8 mouse cellular contexts compared by ENCODE assay signal in genomic region chr13:30136243-30136922, GRCm38 (mm10). TPM values are rescaled to one million over a fixed set of nuclear protein-coding genes. Genes with fewer than 3 reads are reported as not detected.
DNase-seq lines count a peak whose midpoint lies in the region; ATAC-seq and TF ChIP-seq lines count a peak whose summit lies in the region.

Mboat1 (plus strand) TSS chr13:30136489.

- H3K9ac ChIP-seq in hindbrain, embryonic 12.5 days, result peak within 1 kb of the TSS; percentile 75
- H3K9ac ChIP-seq in lung, postnatal 0 days (replicated peaks; ENCODE audit: low read depth), result peak within 1 kb of the TSS; percentile 55

- no peak for TF ChIP-seq EP300 in lung, postnatal 0 days (IDR thresholded peaks at IDR 0.05)

- no peaks in the 10 kb centered on the region for H3K9me3 ChIP-seq in hindbrain, embryonic 12.5 days (replicated peaks)
- H3K9me3 ChIP-seq in lung, postnatal 0 days (ENCODE audit: low read length), result no peaks in the 10 kb centered on the region

- H3K27me3 ChIP-seq in hindbrain, embryonic 12.5 days, result peaks cover 27% of the 10 kb centered on the region; the same call in 1 of the 2 replicates
- no peaks in the 10 kb centered on the region for H3K27me3 ChIP-seq in lung, postnatal 0 days (replicated peaks; ENCODE audit: insufficient read depth, low read length)

- under 1% methylated on average over 49 of the region's 55 CpGs for WGBS in hindbrain, embryonic 12.5 days
- WGBS in lung, postnatal 0 days, result under 1% methylated on average over 31 of the region's 55 CpGs

- no peaks in the 10 kb centered on the region for H3K36me3 ChIP-seq in hindbrain, embryonic 12.5 days
- no peaks in the 10 kb centered on the region for H3K36me3 ChIP-seq in lung, postnatal 0 days (ENCODE audit: insufficient read depth, low read length)

- peak within 1 kb of the TSS; percentile 71 for H3K4me3 ChIP-seq in hindbrain, embryonic 12.5 days
- peak within 1 kb of the TSS; percentile 64 for H3K4me3 ChIP-seq in lung, postnatal 0 days (ENCODE audit: low read depth, low read length)

- H3K4me1 ChIP-seq in hindbrain, embryonic 12.5 days, result 0 out of 2 replicates have a peak, but pooled peaks cover 5% of the 10 kb centered on the region
- H3K4me1 ChIP-seq in lung, postnatal 0 days (ENCODE audit: insufficient read depth, low read depth, low read length), result peaks cover 4% of the 10 kb centered on the region; the same call in 1 of the 2 replicates

- peak within 1 kb of the TSS; percentile 96 for H3K4me2 ChIP-seq in hindbrain, embryonic 12.5 days (replicated peaks)
- H3K4me2 ChIP-seq in lung, postnatal 0 days (replicated peaks; ENCODE audit: low read depth, low read length), result peak within 1 kb of the TSS; percentile 87

- no peak for TF ChIP-seq CTCF in lung, postnatal 0 days (IDR thresholded peaks at IDR 0.05)

- peak; percentile 93 for ATAC-seq in hindbrain, embryonic 12.5 days (ENCODE audit: low FRiP score)
- peak; percentile 93 for ATAC-seq in lung, postnatal 0 days

- peak; percentile 68 for DNase-seq in MN1 (ENCODE audit: low spot score)
- DNase-seq in cerebellum, adult 9-11 months, result peak; percentile 49
- peak; percentile 14 to 36 for DNase-seq in frontal cortex, postnatal 25 days (ENCODE audit: low spot score in 2 of 2)
- DNase-seq in layer of hippocampus, postnatal 10 days (ENCODE audit: low spot score in 2 of 2), result peak; percentile 50 to 75
- DNase-seq in lung, postnatal 0 days (ENCODE audit: low spot score), result peak; percentile 83
- peak; percentile 79 for DNase-seq in ovary, adult 18-20 months (ENCODE audit: low spot score)
- DNase-seq in thymus, postnatal 0 days (ENCODE audit: low spot score), result peak; percentile 70

- no peak within 1 kb of the TSS for H3K27ac ChIP-seq in hindbrain, embryonic 12.5 days
- H3K27ac ChIP-seq in lung, postnatal 0 days (ENCODE audit: low read length), result 0 out of 2 replicates have a peak within 1 kb of the TSS, but pooled peaks have one; percentile 15

RNA-seq across cellular contexts. Expression of gene Mboat1, which starts in this region (rescaled TPM):
- 6.6 and 6.7 TPM in 2 replicates for polyA plus RNA-seq in hindbrain, embryonic 12.5 days (2016; fragmentation: Nextera tagmentation; extraction: Ambion mirVana)
- 1 to 10 TPM; 1.5 to 2.1 TPM for total RNA-seq in layer of hippocampus, postnatal 10 days (2021)
- polyA plus RNA-seq in lung, postnatal 0 days (2015; fragmentation: Nextera tagmentation; extraction: Ambion mirVana), result 18.6 and 20.6 TPM in 2 replicates
- polyA plus RNA-seq in thymus, postnatal 0 days (2015; fragmentation: Nextera tagmentation; extraction: Ambion mirVana), result 10.6 and 12.9 TPM in 2 replicates

Comparison
In these comparisons a context has a peak if more than half of its experiments do, and no peak if none do; other contexts are left out.
1. DNase-seq: peak in every context shown above with its lines; median percentile 83 in lung, postnatal 0 days; 79 in ovary, adult 18-20 months; 70 in thymus, postnatal 0 days; 68 in MN1; 62 in layer of hippocampus, postnatal 10 days; 49 in cerebellum, adult 9-11 months; 25 in frontal cortex, postnatal 25 days.